Mouse (Mus musculus): ENCODE measurements around the gene Chit1.

Gene Chit1

DNA sequence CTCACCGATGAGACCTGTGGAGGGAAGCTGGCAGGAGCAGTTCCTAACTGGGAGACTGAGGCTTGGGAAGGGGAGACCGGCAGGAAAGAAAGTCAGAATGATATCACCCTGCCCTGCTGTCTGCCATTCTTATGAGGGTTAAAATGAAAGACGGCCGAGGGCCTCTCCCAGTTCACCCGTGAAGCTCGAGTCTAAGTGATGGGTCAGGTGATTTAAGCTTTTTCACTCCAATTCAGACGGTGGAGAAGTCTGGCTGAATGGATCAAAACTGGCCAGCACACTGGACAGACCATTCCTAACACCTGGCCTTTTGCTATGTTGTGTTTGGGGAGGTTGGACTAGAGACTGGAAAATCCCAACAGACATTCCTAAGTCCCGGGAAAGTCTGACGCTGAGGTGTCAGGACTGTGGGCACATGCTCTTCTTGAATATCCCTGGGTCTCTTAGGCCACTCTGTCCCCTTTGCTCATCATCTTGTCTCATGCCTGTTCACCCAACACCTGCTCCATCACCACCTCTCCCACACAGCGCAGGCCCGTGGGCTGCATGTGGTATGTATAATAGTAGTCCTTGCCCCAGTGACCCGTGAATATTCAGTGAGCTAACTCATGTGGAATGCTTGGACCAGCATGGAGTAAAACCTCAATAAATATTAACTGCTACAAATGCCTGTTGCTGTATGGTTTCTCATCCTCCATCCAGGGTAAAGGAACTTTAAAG, 11.4 kb upstream of the Chit1 start:
- DNase-seq = peak; percentile 61

DNA sequence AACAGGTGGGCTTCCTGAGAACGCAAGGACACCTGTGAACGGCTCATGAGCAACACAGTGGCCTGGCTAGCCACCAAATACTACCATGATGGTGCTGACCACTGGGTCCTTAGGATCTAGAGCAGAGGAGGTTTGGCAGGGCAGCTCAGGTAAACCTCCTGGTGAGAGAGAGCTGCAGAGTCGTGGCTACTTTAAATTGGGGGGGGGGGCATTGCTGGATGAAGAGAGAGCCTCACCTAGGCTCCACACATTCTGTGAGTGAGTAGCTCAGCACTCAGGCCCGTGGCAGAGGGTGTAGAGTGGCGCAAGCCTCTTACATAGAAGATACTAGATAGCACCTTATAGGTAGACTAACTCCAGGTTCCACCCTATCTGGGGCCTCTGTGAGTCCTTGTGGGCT, 10.6 kb upstream of the Chit1 start:
- no peak for DNase-seq

DNA sequence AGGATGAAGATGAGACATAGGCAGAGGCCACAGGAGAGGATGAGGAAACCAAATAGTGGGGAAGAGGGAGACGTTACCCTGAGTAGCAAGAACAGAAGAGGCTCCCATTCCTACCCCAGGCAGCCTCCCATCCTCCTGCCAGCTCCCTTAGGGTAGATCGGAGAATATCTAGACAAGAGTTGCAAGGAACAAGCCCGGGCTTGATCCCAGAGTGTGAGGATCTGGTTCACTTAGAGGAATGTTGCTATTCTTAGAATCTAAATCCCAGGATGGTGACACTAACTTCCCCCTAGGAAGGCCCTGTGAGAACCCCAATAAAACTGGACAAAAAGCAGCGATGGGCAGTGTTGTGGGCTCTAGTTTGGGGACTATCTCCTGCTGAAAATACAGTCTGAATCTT, 10.1 kb upstream of the Chit1 start:
- DNase-seq = no peak

DNA sequence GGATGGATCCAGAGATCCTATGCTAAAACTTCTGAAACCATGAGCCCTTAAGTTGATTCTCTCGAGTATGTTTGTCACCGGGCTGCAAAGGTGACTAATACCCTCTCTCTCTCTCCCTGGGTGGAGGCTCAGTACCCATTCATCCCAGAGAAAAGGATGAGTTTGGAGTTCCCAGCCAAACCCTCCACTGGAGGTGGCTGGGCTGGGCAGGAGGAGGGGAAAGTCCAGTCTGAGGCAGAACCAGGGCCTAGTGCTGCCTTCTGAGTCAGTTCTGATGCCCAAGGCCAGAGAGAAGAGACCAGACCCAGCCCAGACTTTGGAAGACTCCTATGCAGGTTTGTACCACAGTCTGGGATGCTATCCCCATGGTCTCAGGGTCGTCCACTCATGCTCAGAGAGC, 9.4 kb upstream of the Chit1 start:
- DNase-seq = no peak

DNA sequence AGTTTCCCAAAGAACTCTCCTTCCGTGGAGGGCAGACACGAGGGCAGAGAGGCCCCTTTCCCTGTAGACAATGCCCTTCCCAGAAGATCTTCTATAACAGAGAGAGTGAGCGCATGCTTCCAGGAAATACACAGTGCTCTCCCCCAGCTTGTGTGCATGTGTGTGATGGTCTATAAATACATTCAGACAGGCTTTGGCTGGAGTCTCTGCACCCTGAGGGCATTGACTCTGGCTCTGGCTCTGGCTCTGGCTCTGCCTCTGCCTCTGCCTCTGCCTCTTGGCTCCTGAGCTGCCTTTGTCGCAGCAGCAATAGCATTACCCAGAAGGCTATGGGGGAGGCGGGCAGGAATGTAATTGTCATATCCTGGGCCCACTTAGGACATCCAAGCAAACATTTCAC, 7.2 kb upstream of the Chit1 start:
- no peak for DNase-seq

DNA sequence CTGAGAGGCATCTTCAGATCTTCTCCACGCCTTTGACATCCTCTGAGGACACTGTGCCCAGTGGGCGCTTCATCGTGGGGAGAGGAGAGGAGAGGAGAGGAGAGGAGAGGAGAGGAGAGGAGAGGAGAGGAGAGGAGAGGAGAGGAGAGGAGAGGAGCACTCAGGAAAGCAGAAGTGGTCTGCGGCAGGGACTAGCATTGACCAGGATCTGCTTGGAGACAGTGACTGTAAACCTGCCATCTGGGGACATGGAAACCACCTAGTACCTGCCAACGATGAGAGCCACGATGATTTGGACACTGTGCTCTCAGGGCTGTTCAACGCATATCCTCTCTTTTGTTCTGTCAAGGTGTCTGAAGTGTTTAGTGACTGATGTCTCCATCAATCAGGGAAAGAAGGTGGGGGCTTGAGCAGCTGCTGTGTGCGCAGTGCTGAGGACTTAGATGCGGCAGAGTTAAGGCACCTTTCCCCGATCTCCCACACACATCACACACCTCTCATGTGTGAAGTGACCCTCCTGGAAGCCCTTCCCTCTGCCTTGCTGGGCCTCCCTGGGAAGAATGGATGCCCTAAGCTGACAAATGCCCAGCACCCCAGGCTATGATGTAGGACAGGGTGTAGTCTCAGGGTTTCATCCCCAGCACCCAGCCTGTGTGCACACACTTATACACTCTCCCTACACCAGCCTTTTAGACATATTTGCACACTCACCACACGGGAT, 5.8 kb upstream of the Chit1 start:
- no peak for DNase-seq

DNA sequence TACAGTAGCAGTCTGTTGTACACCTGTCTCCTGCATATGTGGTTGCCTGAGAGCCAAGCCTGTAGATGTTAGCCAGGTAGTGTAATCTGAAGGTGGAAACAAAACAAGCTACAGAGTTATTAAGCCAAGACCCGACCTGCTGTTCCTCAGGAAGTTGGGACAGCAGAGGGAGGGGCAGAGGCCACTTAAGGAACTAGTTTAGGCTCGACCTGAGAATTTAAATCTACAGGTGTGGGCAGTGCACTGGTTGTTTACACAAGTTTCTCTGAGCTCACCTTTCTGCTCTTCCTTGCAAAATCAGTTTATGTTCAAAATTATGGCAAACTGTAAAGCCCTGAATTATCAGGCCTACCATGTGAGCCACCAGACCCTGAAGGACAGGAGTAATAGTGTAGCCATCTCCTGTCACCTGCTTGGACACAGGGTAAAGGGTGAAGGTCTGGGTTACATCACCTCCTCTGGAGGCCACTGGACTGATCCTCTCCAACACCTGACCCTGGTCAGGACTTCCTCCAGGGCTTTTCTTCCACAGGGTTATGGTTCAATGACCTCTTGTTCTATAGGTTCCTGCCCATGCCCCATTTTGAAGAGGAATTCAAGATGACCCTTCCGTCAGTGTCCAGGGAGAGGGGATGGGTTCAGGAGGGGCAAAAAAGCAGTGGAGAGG, 5.1 kb upstream of the Chit1 start:
- DNase-seq = no peak

DNA sequence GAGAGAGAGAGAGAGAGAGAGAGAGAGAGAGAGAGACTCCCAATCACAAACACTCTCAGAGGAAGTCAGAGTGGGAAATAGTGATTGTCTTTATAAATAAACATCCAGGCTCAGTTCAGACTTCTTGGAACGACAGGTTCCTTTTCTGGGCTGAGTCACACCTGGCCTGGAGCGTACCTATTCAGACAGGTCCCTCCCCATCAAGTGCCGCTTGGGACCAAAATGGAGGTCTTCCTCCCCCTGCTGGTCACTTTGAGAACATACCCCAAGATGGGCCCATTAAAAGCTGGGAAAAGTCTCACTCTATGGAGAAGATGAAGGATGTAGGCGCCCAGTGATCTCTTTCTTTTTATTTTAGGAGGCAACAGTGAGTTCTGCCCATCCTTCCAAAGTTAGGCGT, 4.3 kb upstream of the Chit1 start:
- DNase-seq = peak; percentile 78

DNA sequence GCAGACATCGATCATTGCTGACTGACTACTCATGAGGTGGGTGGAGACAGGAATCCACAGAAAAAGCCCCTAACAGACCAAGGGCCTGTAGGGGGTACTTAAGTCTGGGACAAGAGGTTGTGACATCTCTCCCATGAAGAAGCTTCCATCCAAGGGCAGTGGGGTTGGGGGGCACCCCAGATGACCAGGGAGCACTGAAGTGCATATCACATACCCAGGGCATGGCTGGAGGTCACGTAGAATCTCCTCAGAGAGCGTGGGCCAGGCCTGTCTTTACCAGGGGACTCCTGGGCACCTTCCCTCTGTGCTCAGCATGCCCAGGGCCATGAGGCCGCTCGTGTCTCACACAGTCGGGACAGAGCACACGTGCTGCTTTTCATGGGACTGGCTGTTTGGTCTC, 3.3 kb upstream of the Chit1 start:
- no peak for DNase-seq

DNA sequence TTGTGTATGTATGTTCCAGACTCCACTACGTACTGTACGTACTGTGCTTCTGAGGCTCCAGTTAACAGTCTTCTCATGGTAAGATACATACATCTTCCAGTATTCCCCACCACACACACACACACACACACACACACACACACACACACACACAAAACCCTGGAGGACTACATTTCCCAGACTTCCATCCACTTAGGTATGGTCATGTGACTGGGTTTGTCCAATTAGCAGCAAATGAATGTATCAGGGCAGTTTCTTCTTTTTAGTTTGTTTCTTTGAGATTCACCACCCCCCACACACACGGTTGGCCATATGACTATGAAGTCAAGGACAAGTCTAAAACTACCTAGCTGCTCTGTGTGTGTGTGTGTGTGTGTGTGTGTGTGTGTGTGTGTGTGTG, 1.0 kb upstream of the Chit1 start:
- DNase-seq = no peak

DNA sequence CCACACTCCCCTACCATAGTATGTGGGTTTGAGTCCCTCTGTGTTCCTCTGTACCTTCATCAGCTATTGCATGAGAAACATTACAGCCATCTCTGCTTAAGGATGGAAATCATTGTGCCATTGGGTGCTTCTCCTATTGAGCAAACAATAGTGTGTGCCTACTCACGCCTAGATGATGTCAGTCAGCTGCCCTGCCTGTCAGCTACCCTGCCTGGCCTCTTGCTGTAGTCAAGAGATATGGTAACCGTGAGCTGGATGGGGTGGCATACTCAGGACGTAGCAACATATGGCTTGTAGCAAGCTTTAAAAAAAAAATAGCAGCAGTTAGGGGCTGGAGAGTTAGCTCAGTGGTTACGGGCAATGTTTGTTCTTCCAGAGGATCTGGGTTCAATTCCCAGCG, 593 bp upstream of the Chit1 start:
- DNase-seq = no peak

DNA sequence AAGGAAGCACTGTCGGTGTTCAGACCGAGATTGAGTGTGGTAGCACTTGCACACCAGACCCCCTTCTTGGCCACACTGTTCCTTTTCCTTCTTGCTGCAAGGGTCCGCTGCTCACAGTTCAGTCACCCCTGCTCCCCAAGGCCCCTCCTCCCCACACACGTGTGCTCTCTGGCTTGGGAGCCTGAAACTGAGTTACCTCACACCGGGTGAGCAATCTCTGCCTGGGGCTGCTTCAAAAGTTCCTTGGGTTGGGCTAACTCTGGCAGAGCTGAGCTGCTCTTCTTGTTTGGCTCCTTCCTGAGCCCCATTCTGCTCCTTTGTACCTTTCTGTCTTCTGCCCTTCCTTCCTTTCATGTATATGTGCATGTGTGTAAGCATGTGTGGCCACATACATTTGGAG, 2.5 kb downstream of the Chit1 start:
- no peak for DNase-seq

DNA sequence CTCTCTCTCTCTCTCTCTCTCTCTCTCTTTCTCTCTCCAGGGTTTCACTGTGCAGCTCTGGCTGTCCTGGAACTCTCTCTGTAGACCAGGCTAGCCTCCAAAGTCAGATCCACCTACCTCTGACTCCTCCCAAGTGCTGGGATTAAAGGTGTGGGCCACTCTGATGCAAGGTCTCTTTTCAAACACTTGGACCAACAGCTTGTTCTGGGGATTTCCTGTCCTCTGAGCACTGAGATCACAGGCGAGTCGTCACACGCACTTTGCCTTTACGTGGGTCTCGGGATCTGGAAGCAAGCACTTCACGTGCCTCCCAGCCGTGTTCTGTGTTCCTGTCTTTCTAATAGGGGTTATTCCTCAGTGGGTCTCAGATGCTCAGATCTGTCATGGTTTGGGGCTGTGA, 3.0 kb downstream of the Chit1 start:
- no peak for DNase-seq

DNA sequence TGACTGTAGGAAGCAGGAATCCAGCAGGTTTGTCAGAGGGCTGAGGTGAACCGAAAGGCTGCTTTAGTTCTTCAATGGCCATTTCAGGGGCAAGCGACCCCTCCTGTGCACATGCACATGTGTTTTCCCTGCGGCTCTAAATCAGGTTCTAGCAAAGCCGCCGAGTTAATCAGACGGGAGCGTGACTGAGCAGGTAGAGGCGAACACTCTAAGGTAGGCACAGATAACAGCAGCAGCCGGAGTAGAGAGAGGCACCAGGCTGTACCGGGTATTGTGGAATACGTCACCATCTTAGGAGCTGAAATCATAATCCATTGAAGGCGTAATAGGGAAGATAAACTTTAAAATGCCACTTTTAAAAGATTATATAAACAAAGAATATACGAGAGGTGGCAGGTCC, 3.7 kb downstream of the Chit1 start:
- DNase-seq = no peak

DNA sequence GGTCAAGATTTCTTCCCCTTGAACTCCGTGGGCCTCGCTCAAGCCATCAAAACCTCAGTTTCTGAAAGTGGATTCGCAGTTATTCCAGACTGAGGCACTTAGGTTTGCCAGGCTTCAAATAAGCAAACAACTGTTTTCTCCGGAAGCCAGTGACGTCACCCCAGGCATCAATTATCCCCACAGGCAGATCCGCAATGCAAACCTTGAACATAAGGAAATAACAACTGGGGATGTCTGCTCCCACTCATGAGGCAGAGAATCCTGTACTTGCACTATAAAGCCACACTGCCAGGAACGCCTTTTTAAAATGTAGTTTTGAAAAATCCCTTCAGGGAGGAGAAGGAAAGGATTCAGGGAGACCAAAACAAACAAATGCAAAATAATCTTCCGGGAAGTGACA, 4.4 kb downstream of the Chit1 start:
- no peak for DNase-seq

DNA sequence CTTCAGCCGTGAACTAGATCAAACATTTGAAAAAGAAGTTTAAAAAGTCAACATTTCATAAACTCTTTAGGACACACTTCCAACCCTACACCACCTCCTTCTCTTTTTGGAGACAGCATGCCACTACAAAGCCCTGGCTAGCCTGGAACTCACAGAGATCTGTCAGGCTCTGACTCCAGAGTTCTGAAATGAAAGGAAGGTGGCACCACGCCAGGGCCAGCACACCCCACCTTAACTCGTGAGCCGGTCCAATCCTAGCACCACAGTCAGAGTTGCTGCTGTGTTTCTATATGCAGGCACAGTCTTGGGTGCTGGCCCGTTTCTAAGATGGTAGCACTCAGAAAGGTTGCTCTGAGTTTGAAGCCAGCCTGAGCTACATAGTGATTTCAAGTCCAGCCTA, 6.1 kb downstream of the Chit1 start:
- no peak for DNase-seq

DNA sequence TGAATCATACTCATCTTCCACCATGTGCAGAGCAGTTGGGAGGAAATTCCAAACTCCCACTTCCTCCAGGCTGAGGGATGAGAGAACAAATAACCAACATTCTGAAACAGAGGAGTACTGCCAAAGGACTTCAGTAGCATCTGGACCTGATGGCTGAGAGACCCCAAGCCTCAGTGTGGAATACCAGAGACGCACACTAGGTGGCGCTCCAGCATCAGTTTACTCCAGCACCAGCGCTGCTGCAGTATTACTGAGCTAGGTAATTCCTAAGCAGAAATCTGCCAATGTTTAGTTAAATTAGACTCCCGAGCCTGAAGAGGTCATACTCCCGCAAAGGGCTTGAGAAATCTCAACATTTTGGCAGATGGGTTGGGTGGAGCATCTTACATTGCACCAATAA, 9.1 kb downstream of the Chit1 start:
- DNase-seq = peak; percentile 94

DNA sequence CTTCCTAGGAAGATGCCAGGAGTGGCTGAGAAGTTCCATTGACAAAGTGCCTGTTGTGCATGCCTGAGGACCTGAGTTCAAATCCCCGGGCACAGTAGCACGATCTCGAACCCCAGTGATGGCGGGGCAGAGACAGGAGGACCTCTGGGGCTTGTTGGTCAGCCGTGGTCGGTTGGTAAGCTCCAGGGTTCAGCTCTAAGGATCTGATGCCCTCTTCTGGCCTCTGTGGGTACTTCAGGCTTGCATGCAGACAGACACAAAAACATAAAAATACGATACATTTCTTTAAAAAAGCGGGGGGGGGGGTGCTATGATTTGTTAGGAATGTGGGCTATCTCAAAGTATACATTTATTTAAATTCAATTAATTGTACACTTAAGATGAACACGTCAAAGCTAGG, 11.2 kb downstream of the Chit1 start:
- DNase-seq = peak; percentile 58

DNA sequence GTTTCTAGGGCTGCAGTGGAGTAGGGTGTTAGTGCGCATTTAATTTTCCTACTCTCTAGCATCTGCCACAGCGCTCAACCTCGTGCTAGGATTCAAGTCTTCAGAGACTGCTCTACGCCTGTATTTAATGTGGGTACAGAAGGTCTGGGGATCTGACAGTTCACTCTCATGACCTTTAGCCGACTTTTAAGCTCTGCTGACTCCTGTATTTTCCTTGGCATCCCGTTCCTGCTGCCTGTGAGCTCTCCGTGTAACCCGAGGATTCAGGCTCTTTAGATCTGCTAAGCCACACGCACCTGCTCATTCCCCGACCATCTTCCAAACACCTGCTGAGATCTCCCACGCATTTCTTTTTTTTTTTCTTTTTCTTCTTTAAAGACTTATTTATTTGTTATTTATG, 22.3 kb downstream of the Chit1 start:
- DNase-seq = no peak

DNA sequence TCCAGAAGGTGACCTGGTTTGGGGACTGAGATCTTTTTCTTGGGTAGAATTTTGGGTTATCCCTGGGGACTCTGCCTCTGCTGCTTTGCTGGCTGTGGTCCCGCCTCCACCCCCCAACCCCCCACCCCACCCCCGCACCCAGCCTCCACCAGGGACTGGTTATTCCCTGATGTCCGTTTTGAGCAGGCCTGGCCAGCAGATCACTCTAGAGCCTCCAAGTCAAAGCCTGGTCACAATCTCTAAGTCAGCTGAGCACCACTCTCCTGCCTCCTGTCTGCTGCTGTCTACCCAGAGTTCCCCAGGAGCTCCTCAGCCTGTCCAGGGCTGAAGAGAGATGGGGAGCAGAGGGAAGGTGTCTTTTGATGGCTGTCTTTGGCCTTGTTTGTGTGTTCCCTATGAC, 25.3 kb downstream of the Chit1 start:
- no peak for DNase-seq

DNA sequence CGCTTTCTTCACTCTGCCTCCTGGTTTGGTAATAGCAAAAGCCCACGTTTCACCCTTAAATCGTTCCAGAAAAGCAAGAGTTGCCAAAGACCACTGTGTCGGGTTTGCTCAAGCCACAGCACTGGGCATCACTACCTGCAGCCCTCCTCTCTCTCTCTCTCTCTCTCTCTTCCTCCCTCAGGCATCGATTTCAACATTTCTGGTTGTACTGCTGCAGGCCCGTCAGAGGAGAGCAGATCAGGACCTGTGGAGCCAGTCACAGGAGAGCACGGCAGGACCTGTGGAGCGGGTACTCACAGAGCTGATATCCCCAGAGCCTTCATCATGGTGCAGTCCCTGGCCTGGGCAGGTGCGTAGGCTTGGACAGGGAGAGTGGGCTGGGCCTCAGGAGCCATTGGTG, 27.4 kb downstream of the Chit1 start:
- no peak for DNase-seq

DNA sequence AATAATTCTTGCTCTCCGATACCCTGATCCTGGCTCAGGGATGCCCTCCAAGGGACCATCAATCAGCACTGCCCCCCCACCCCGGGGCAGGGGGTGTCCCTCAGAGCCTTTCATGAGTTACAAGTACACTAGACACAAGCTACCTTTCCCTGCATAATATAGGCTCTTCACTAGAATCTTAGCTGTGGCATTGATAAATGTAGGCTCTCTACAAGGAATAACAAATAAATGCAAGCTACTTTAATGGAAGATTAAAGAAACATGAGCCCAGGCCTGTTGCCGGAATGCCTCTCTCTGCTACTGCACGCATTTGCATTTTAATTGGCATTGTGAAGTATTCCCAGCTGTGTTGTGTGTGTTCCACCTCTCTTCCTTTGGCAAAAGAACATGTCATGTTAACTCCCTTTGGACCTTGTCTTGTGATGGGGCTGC, 31.3 kb downstream of the Chit1 start:
- DNase-seq = no peak

DNA sequence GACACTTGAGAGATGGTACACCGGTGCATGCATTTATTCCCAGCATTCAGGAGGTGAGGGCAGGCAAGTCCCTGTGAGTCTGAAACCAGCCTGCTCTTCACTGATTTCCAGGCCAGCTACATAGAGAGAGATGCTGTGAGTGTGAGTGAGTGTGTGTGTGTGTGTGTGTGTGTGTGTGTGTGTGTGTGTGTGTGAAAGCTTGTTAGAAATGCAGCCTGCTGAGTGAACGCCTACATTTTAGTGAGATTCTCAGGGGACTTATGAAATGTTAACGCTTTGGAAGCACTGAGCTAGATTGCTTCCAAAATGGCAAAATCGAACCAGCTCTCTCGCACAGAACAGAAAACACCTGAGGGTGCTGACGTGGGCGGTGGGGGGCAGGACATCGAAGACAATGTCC, 35.0 kb downstream of the Chit1 start:
- no peak for DNase-seq

DNA sequence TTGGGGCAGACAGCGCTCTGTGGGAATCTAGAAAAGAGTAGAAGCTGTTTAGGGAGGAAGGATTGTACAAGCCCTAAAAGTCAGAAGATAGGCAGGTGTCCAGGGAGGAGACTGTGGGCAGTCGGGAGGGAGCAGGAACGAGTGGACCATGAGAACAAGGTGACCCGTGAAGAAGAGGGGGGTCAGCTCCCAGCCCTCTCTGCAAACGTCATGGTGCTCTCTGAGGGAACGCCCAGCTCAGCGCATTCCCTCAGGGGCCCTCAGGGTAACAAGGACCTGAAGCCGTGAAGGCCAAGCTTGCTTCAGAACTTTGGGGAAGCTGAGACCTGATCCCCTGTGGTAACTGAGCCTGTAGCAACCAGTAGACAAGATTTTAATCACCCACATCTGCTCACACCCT, 39.0 kb downstream of the Chit1 start:
- DNase-seq = no peak

Data from kidney, postnatal 10 days (tissue).